Mouse (Mus musculus): ENCODE data around the gene Cldnd2. TPM values are rescaled to one million over a fixed set of nuclear protein-coding genes. Genes with fewer than 3 reads are reported as not detected.

The Cldnd2 gene
- polyA plus RNA-seq, 2 experiments, result not detected

DNA sequence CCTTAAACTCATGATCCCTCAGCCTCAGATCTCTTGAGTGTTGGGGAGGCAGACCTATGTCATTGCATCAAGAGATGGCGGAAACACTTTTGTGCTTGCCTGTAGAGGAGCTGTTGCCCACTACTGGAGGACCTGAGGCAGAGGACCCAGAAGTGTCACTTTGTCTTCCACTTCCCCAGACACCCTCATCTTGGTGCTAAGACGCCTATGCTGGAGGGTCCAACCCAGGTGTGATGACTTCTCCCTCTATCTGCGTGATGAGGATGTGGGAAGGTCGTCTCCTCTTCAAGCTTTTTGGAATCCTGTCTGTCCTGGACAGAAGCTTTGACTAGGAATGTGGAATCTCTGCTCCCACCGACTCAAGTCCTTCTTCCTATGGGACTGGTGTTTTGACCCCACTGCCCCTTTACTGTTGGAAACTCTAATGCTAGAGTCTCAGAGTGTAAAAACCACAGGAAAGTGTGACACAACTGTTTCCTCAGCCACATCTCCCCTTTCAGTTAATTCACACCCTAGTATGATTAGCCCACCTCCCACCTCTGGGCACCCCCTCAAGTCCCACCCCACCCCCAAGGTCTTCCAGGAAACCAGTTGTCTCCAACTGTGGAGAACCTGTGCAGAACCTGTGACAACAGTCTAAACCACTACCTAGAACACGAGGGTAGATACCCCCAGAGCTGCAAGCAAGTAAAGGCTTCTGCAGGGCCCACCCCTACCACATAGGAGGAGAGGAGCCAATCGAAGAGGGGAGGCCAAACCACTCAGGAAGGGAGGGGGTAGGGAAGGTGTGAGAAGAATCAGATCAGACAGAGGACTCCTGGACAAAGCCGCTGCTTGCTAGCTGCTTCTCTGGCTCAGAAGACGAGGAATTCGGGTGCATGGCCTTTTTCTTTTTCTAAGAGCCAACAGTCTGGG, 4.0 kb upstream of the Cldnd2 start, which contains the start of gene Nkg7:
Gene Nkg7 (plus strand): TSS at position 733 of the 915 bp plus-strand sequence.
- no peak for TF ChIP-seq POLR2A (IDR thresholded peaks at IDR 0.05; ENCODE audit: borderline replicate concordance, extremely low read depth, insufficient read depth, insufficient read length)
- DNase-seq (ENCODE audit: low spot score) (no peak), ATAC-seq (ENCODE audit: low FRiP score, low read depth) (no peak)
- Histone ChIP-seq H3K27me3 (ENCODE audit: control insufficient read depth, insufficient read depth, low read length) (no peaks in the 10 kb centered on the region), H3K9me3 (ENCODE audit: control insufficient read depth, low read length) (no peaks in the 10 kb centered on the region), H3K36me3 (ENCODE audit: control insufficient read depth, insufficient read depth, low read length) (no peaks in the 10 kb centered on the region), H3K27ac (replicated peaks; ENCODE audit: low read depth, low read length) (no peak within 1 kb of the TSS), H3K4me3 (replicated peaks; ENCODE audit: low read length) (no peak within 1 kb of the TSS), H3K9ac (ENCODE audit: low read depth, low read length, severe bottlenecking) (no peak within 1 kb of the TSS), H3K4me2 (replicated peaks; ENCODE audit: low read depth, low read length, severe bottlenecking) (no peak within 1 kb of the TSS), H3K4me1 (ENCODE audit: control insufficient read depth, insufficient read depth, low read length) (no peaks in the 10 kb centered on the region)
- WGBS, result 68% methylated on average over 10 of the region's 10 CpGs

DNA sequence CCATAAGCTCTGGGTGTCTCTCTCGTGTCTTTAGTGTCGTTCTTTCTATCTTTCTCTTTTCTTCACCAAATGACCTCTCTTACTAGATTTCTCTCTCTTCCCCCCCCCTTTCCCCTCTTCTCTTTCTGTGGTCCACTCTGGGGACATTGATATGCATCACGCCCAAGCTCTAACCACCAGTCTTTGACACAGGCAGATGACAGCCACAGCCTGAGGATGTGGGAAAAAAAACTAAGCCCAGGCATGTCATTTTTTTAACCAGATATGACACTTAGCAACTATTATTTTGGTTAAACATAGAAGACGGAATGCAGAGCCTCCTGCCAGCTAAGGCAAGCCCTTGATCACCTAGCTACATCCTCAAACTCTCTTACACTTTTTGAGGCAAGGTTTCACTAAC, 2.0 kb upstream of the Cldnd2 start:
- DNase-seq (ENCODE audit: low spot score), result no peak
- 82% methylated on average over 4 of the region's 4 CpGs for WGBS

DNA sequence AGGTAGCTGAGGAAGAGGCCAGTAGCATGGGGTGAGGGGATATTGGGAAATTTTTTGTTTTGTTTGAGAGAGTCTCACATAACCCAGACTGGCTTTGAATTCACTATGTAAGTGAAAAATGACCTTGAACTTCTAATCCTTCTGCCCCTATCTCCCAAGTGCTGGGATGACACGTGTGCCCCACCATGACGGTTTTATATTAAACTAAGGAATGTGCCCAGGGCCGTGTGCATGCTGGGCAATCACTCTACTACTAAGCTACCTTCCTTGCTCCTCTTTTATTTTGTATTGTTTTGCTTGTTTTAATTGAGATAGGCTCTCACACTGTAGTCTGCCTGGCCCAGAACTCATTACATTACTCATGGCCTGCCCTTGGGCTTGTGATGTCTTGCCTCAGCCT, 489 bp downstream of the Cldnd2 start:
- WGBS, result 80% methylated on average over 3 of the region's 3 CpGs
- Histone ChIP-seq H3K4me2 (replicated peaks; ENCODE audit: low read depth, low read length, severe bottlenecking) (no peak overlapping the region), H3K9me3 (ENCODE audit: control insufficient read depth, low read length) (no peaks in the 10 kb centered on the region), H3K36me3 (ENCODE audit: control insufficient read depth, insufficient read depth, low read length) (no peaks in the 10 kb centered on the region), H3K27ac (replicated peaks; ENCODE audit: low read depth, low read length) (no peak overlapping the region), H3K4me3 (replicated peaks; ENCODE audit: low read length) (no peak overlapping the region), H3K27me3 (ENCODE audit: control insufficient read depth, insufficient read depth, low read length) (no peaks in the 10 kb centered on the region), H3K4me1 (ENCODE audit: control insufficient read depth, insufficient read depth, low read length) (peaks cover 19% of the 10 kb centered on the region), H3K9ac (ENCODE audit: low read depth, low read length, severe bottlenecking) (no peak overlapping the region)
- no peak for TF ChIP-seq POLR2A (IDR thresholded peaks at IDR 0.05; ENCODE audit: borderline replicate concordance, extremely low read depth, insufficient read depth, insufficient read length)
- ATAC-seq (ENCODE audit: low FRiP score, low read depth) (no peak), DNase-seq (ENCODE audit: low spot score) (no peak)

More for the DNA sequence above, 2.0 kb upstream of the Cldnd2 start:
- Histone ChIP-seq H3K27me3 (ENCODE audit: control insufficient read depth, insufficient read depth, low read length) (no peaks in the 10 kb centered on the region), H3K4me2 (replicated peaks; ENCODE audit: low read depth, low read length, severe bottlenecking) (no peak overlapping the region), H3K9ac (ENCODE audit: low read depth, low read length, severe bottlenecking) (no peak overlapping the region), H3K9me3 (ENCODE audit: control insufficient read depth, low read length) (no peaks in the 10 kb centered on the region), H3K4me3 (replicated peaks; ENCODE audit: low read length) (no peak overlapping the region), H3K27ac (replicated peaks; ENCODE audit: low read depth, low read length) (no peak overlapping the region), H3K4me1 (ENCODE audit: control insufficient read depth, insufficient read depth, low read length) (peaks cover 10% of the 10 kb centered on the region), H3K36me3 (ENCODE audit: control insufficient read depth, insufficient read depth, low read length) (no peaks in the 10 kb centered on the region)
- ATAC-seq (ENCODE audit: low FRiP score, low read depth), result no peak
- TF ChIP-seq POLR2A (IDR thresholded peaks at IDR 0.05; ENCODE audit: borderline replicate concordance, extremely low read depth, insufficient read depth, insufficient read length), result no peak

DNA sequence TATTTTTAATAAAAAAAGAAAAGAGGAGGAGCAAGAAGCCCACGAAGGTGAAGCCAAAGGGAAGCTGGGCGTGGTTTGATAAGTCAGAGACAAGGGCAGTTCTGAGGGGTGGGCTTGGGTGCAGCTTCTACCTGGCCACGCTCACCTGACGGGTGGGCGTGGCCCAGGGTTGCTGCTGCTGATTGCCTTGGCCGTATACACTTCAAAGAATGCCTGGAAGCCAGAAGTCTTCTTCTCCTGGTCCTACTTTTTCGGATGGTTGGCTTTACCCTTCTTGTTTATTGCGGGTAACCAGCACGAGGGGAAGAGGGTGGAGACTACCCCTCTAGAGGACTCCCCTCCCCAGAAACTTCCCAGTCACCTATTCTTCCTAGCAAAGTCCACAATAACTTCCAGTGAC, 2.1 kb downstream of the Cldnd2 start:
- H3K36me3 ChIP-seq (ENCODE audit: control insufficient read depth, insufficient read depth, low read length), result no peaks in the 10 kb centered on the region
- no peaks in the 10 kb centered on the region for H3K9me3 ChIP-seq (ENCODE audit: control insufficient read depth, low read length)
- H3K27me3 ChIP-seq (ENCODE audit: control insufficient read depth, insufficient read depth, low read length), result no peaks in the 10 kb centered on the region
- ATAC-seq (ENCODE audit: low FRiP score, low read depth) (no peak), DNase-seq (ENCODE audit: low spot score) (no peak)
- H3K4me2 ChIP-seq (replicated peaks; ENCODE audit: low read depth, low read length, severe bottlenecking), result peak overlapping the region; percentile 75
- no peak for TF ChIP-seq POLR2A (IDR thresholded peaks at IDR 0.05; ENCODE audit: borderline replicate concordance, extremely low read depth, insufficient read depth, insufficient read length)
- peak overlapping the region; percentile 46 for H3K4me3 ChIP-seq (replicated peaks; ENCODE audit: low read length)
- 10% methylated on average over 9 of the region's 9 CpGs for WGBS
- H3K9ac ChIP-seq (ENCODE audit: low read depth, low read length, severe bottlenecking), result peak overlapping the region; percentile 65
- H3K4me1 ChIP-seq (ENCODE audit: control insufficient read depth, insufficient read depth, low read length), result peaks cover 20% of the 10 kb centered on the region
- H3K27ac ChIP-seq (replicated peaks; ENCODE audit: low read depth, low read length), result peak overlapping the region; percentile 93

DNA sequence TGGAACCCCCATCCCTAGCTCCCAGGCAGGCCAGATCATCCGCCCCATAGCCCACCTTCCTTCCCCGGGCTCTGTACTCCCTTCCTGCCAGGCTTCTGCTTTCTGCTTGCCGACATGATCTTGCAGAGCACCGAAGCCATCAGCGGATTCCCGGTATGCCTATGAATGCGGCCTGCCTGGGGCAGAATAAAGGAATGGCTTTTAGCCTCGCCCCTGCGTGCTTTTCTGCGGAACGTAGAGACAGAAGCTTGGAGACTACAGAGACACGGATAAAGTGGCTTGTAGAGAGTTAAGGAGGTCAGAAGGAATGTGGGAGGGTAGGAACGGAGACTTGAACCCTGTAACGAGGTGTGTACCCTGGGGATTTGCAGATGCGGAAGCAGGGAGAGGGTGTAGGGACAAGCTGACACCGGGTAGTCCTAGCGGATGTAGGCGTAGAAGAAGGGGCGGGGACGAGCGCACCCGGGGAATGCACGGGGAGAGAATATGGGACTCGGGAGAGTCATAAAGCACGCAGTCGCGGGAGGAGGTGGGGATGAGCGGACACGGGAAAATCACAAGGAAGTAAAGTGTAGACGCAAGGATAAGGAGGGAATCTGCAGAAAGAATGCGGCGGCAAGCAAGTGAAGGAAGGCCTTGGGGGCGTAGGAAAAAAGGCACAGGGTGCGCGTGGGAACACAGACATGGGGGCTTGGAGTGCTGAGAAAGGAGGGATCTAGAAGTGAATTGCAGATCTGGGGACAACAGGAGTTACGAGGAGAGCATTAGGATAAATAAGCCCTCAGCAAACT, 2.7 kb downstream of the Cldnd2 start:
- ATAC-seq (ENCODE audit: low FRiP score, low read depth), result peak; percentile 87
- peak overlapping the region; percentile 46 for H3K4me3 ChIP-seq (replicated peaks; ENCODE audit: low read length)
- peak overlapping the region; percentile 93 for H3K27ac ChIP-seq (replicated peaks; ENCODE audit: low read depth, low read length)
- H3K9me3 ChIP-seq (ENCODE audit: control insufficient read depth, low read length), result no peaks in the 10 kb centered on the region
- peak; percentile 61 for DNase-seq (ENCODE audit: low spot score)
- peak overlapping the region; percentile 75 for H3K4me2 ChIP-seq (replicated peaks; ENCODE audit: low read depth, low read length, severe bottlenecking)
- H3K9ac ChIP-seq (ENCODE audit: low read depth, low read length, severe bottlenecking), result peak overlapping the region; percentile 65
- WGBS, result under 1% methylated on average over 36 of the region's 36 CpGs
- H3K4me1 ChIP-seq (ENCODE audit: control insufficient read depth, insufficient read depth, low read length), result peaks cover 22% of the 10 kb centered on the region
- no peaks in the 10 kb centered on the region for H3K36me3 ChIP-seq (ENCODE audit: control insufficient read depth, insufficient read depth, low read length)
- H3K27me3 ChIP-seq (ENCODE audit: control insufficient read depth, insufficient read depth, low read length), result no peaks in the 10 kb centered on the region
- TF ChIP-seq POLR2A (IDR thresholded peaks at IDR 0.05; ENCODE audit: borderline replicate concordance, extremely low read depth, insufficient read depth, insufficient read length), result peak; percentile 43; the same call in 1 of the 2 replicates

All from limb, embryonic 14.5 days (tissue).